Mouse (Mus musculus) hindbrain, postnatal 0 days (tissue): ENCODE measurements at regions not wholly inside any gene's neighbourhood (a gene's known extent, or its start where the extent isn't known, plus 50 kb on each side); places are given as distances from the start of the nearest gene placed in this dataset.

ENCODE experiments used
- ATAC-seq: fragments of 200-750 bp; cut with Nextera tagmentation; 2 replicates; pipeline ENCODE4 v1.8.0; 2017; ENCODE audit warnings: mild to moderate bottlenecking, moderate TSS enrichment, moderate library complexity
- DNase-seq: peaks from one replicate; pipeline ENCODE4 v3.0.0-alpha.2; 2015; ENCODE audit warnings: low spot score
- H3K27ac ChIP-seq: fragments of 300-500 bp; sonication (generic); 2 replicates; pipeline ENCODE4 v1.5.1; 2014; ENCODE audit warnings: mild to moderate bottlenecking
- H3K27me3 ChIP-seq: fragments of 300-500 bp; sonication (generic); 2 replicates; pipeline ENCODE4 v1.6.1; 2014; ENCODE audit warnings: low read length, mixed read lengths; ENCODE audit not compliant: insufficient read depth
- H3K36me3 ChIP-seq: fragments of 300-500 bp; sonication (generic); 2 replicates; pipeline ENCODE4 v1.6.1; 2014; ENCODE audit warnings: low read length, mixed read lengths; ENCODE audit not compliant: insufficient read depth
- H3K4me1 ChIP-seq: fragments of 300-500 bp; sonication (generic); 2 replicates; pipeline ENCODE4 v1.6.1; 2014; ENCODE audit warnings: antibody characterized with exemption, low read length, mixed read lengths; ENCODE audit not compliant: insufficient read depth
- H3K4me2 ChIP-seq: fragments of 300-500 bp; sonication (generic); 2 replicates; pipeline ENCODE4 v1.6.1; 2014; ENCODE audit warnings: low read depth, mild to moderate bottlenecking, low read length, moderate library complexity, mixed read lengths
- H3K4me3 ChIP-seq: fragments of 300-500 bp; sonication (generic); 2 replicates; pipeline ENCODE4 v1.5.1; 2014; ENCODE audit warnings: low read length
- H3K9ac ChIP-seq: fragments of 300-500 bp; sonication (generic); replicated peaks from 2 replicates; pipeline ENCODE4 v1.6.1; 2014; ENCODE audit warnings: mild to moderate bottlenecking, low read length, moderate library complexity, mixed read lengths
- H3K9me3 ChIP-seq: fragments of 300-500 bp; sonication (generic); 2 replicates; pipeline ENCODE4 v1.6.1; 2016; ENCODE audit warnings: low read length, mixed read lengths
- CTCF ChIP-seq: IDR thresholded peaks from 2 replicates; pipeline ENCODE4 v1.5.1; 2016; ENCODE audit warnings: antibody characterized with exemption, control low read depth, low read depth
- WGBS: fragments of 180-500 bp; shearing (Covaris S2); extraction: QIAGEN DNeasy Blood & Tissue Kit; methylation state at CpG from one replicate; pipeline ENCODE4 v1.1.7; 2014; 5-methylcytosine and 5-hydroxymethylcytosine counted together

- no peak overlapping the region for H3K9ac ChIP-seq
- WGBS: 78% methylated on average over 3 of the region's 3 CpGs
- no peak overlapping the region for H3K27ac ChIP-seq
- H3K4me1 ChIP-seq: no peaks in the 10 kb centered on the region
- H3K36me3 ChIP-seq: no peaks in the 10 kb centered on the region
- H3K9me3 ChIP-seq: no peaks in the 10 kb centered on the region
- TF ChIP-seq CTCF: no peak
- no peaks in the 10 kb centered on the region for H3K27me3 ChIP-seq
- ATAC-seq (no peak), DNase-seq (no peak)
- no peak overlapping the region for H3K4me3 ChIP-seq
- no peak overlapping the region for H3K4me2 ChIP-seq
These were observed 169.3 kb upstream of the Pex5l start for GRCm38 (mm10) chr3:33312230-33312825.

- Histone ChIP-seq H3K36me3 (no peaks in the 10 kb centered on the region), H3K27ac (no peak overlapping the region), H3K4me2 (no peak overlapping the region), H3K9ac (no peak overlapping the region), H3K27me3 (no peaks in the 10 kb centered on the region), H3K9me3 (no peaks in the 10 kb centered on the region), H3K4me1 (no peaks in the 10 kb centered on the region), H3K4me3 (no peak overlapping the region)
- TF ChIP-seq CTCF: peak; percentile 68
- peak; percentile 22 for DNase-seq
- 44% methylated on average over 2 of the region's 2 CpGs for WGBS
- ATAC-seq: no peak
These were observed 165.2 kb upstream of the Pex5l start for GRCm38 (mm10) chr3:33308212-33308611.

GRCm38 (mm10) chr3:33306169-33306568, 163.1 kb upstream of the Pex5l start:
- Histone ChIP-seq H3K9ac (no peak overlapping the region), H3K4me3 (no peak overlapping the region), H3K27me3 (no peaks in the 10 kb centered on the region), H3K4me2 (no peak overlapping the region), H3K27ac (no peak overlapping the region), H3K9me3 (no peaks in the 10 kb centered on the region), H3K36me3 (no peaks in the 10 kb centered on the region), H3K4me1 (no peaks in the 10 kb centered on the region)
- ATAC-seq (no peak), DNase-seq (no peak)
- TF ChIP-seq CTCF: no peak

GRCm38 (mm10) chr3:33305756-33306155, 162.7 kb upstream of the Pex5l start:
- no peak for TF ChIP-seq CTCF
- DNase-seq (no peak), ATAC-seq (no peak)
- no peak overlapping the region for H3K4me2 ChIP-seq
- no peak overlapping the region for H3K4me3 ChIP-seq
- no peaks in the 10 kb centered on the region for H3K27me3 ChIP-seq
- H3K36me3 ChIP-seq: no peaks in the 10 kb centered on the region
- H3K9me3 ChIP-seq: no peaks in the 10 kb centered on the region
- H3K27ac ChIP-seq: no peak overlapping the region
- no peak overlapping the region for H3K9ac ChIP-seq
- no peaks in the 10 kb centered on the region for H3K4me1 ChIP-seq
- WGBS: 72% methylated on average over 2 of the region's 2 CpGs

- no peak overlapping the region for H3K9ac ChIP-seq
- no peaks in the 10 kb centered on the region for H3K36me3 ChIP-seq
- no peak overlapping the region for H3K4me3 ChIP-seq
- no peak overlapping the region for H3K27ac ChIP-seq
- no peaks in the 10 kb centered on the region for H3K9me3 ChIP-seq
- no peak for DNase-seq
- ATAC-seq: no peak
- H3K4me2 ChIP-seq: no peak overlapping the region
- no peaks in the 10 kb centered on the region for H3K27me3 ChIP-seq
- TF ChIP-seq CTCF: no peak
- 73% methylated on average over 2 of the region's 2 CpGs for WGBS
- no peaks in the 10 kb centered on the region for H3K4me1 ChIP-seq
These were observed 119.8 kb upstream of the Pex5l start for GRCm38 (mm10) chr3:33262797-33263196.

GRCm38 (mm10) chr3:33219271-33220065, 76.4 kb upstream of the Pex5l start:
- TF ChIP-seq CTCF: no peak
- 61% methylated on average over 2 of the region's 2 CpGs for WGBS
- Histone ChIP-seq H3K4me3 (no peak overlapping the region), H3K4me2 (no peak overlapping the region), H3K27me3 (no peaks in the 10 kb centered on the region), H3K4me1 (no peaks in the 10 kb centered on the region), H3K27ac (no peak overlapping the region), H3K9ac (no peak overlapping the region), H3K36me3 (no peaks in the 10 kb centered on the region), H3K9me3 (no peaks in the 10 kb centered on the region)
- DNase-seq: no peak
- no peak for ATAC-seq

- H3K4me2 ChIP-seq: no peak overlapping the region
- H3K27ac ChIP-seq: no peak overlapping the region
- DNase-seq (no peak), ATAC-seq (no peak)
- H3K4me3 ChIP-seq: no peak overlapping the region
- no peaks in the 10 kb centered on the region for H3K9me3 ChIP-seq
- H3K4me1 ChIP-seq: no peaks in the 10 kb centered on the region
- no peak overlapping the region for H3K9ac ChIP-seq
- no peaks in the 10 kb centered on the region for H3K36me3 ChIP-seq
- TF ChIP-seq CTCF: no peak
- 63% methylated on average over 2 of the region's 2 CpGs for WGBS
- H3K27me3 ChIP-seq: no peaks in the 10 kb centered on the region
These were observed 75.2 kb upstream of the Pex5l start for GRCm38 (mm10) chr3:33218291-33218690.
